Mouse (Mus musculus) kidney, embryonic 16.5 days (tissue): ENCODE results near the gene Zg16. TPM values are rescaled to one million over a fixed set of nuclear protein-coding genes. Genes with fewer than 3 reads are reported as not detected.
"Not testable (repeated sequence)": the region's sequence is repeated elsewhere in the genome, so short reads cannot be mapped to it uniquely, and the experiment has no call there.

ENCODE experiments used
- ATAC-seq: fragments of 200-750 bp; cut with Nextera tagmentation; 2 replicates; pipeline ENCODE4 v1.8.0; 2017; ENCODE audit warnings: moderate TSS enrichment; ENCODE audit not compliant: low FRiP score, low TSS enrichment
- H3K27ac ChIP-seq: fragments of 300-500 bp; sonication (generic); 2 replicates; pipeline ENCODE4 v1.5.1; 2014; ENCODE audit warnings: low read length
- H3K27me3 ChIP-seq: fragments of 300-500 bp; sonication (generic); 2 replicates; pipeline ENCODE4 v1.6.1; 2014; ENCODE audit warnings: low read length, control low read depth, mixed read lengths; ENCODE audit not compliant: insufficient read depth
- H3K36me3 ChIP-seq: fragments of 300-500 bp; sonication (generic); 2 replicates; pipeline ENCODE4 v1.6.1; 2014; ENCODE audit warnings: low read length, control low read depth, mixed read lengths; ENCODE audit not compliant: insufficient read depth
- H3K4me1 ChIP-seq: fragments of 300-500 bp; sonication (generic); 2 replicates; pipeline ENCODE4 v1.6.1; 2014; ENCODE audit warnings: low read length, control low read depth, mixed read lengths; ENCODE audit not compliant: insufficient read depth
- H3K4me2 ChIP-seq: fragments of 300-500 bp; sonication (generic); replicated peaks from 2 replicates; pipeline ENCODE4 v1.6.1; 2014; ENCODE audit warnings: low read depth, low read length
- H3K4me3 ChIP-seq: fragments of 300-500 bp; sonication (generic); 2 replicates; pipeline ENCODE4 v1.5.1; 2014; ENCODE audit warnings: mild to moderate bottlenecking, low read length
- H3K9ac ChIP-seq: fragments of 300-500 bp; sonication (generic); replicated peaks from 2 replicates; pipeline ENCODE4 v1.6.1; 2014; ENCODE audit warnings: low read length
- H3K9me3 ChIP-seq: fragments of 300-500 bp; sonication (generic); 2 replicates; pipeline ENCODE4 v1.6.1; 2016; ENCODE audit warnings: low read length, control low read depth
- WGBS: fragments of 180-500 bp; shearing (Covaris S2); extraction: QIAGEN DNeasy Blood & Tissue Kit; methylation state at CpG from one replicate; pipeline ENCODE4 v1.1.7; 2014; 5-methylcytosine and 5-hydroxymethylcytosine counted together
- polyA plus RNA-seq: library from polyadenylated mRNA; unstranded; fragments of >200 nt; fragmentation: Nextera tagmentation; extraction: Ambion mirVana; gene quantifications from 2 replicates; pipeline ENCODE4 v1.2.1, GENCODE M21; 2015

Zg16 gene
- polyA plus RNA-seq, 1 experiment from 2014 or later: not detected

- ATAC-seq: peak; percentile 76
- Histone ChIP-seq H3K27ac (peak within 1 kb of the TSS; percentile 70; the same call in 1 of the 2 replicates), H3K4me1 (peaks cover 15% of the 10 kb centered on the region; the same call in 1 of the 2 replicates), H3K9ac (peak within 1 kb of the TSS; percentile 36), H3K9me3 (no peaks in the 10 kb centered on the region), H3K4me3 (peak within 1 kb of the TSS; percentile 23), H3K4me2 (peak within 1 kb of the TSS; percentile 40), H3K27me3 (no peaks in the 10 kb centered on the region), H3K36me3 (no peaks in the 10 kb centered on the region)
- 58% methylated on average over 16 of the region's 16 CpGs for WGBS
Observed at GRCm38 (mm10) chr7:127091114-127091896, 4.2 kb upstream of the Zg16 start, which contains the start of gene AI467606. AI467606 (plus strand) TSS chr7:127091359.

DNA sequence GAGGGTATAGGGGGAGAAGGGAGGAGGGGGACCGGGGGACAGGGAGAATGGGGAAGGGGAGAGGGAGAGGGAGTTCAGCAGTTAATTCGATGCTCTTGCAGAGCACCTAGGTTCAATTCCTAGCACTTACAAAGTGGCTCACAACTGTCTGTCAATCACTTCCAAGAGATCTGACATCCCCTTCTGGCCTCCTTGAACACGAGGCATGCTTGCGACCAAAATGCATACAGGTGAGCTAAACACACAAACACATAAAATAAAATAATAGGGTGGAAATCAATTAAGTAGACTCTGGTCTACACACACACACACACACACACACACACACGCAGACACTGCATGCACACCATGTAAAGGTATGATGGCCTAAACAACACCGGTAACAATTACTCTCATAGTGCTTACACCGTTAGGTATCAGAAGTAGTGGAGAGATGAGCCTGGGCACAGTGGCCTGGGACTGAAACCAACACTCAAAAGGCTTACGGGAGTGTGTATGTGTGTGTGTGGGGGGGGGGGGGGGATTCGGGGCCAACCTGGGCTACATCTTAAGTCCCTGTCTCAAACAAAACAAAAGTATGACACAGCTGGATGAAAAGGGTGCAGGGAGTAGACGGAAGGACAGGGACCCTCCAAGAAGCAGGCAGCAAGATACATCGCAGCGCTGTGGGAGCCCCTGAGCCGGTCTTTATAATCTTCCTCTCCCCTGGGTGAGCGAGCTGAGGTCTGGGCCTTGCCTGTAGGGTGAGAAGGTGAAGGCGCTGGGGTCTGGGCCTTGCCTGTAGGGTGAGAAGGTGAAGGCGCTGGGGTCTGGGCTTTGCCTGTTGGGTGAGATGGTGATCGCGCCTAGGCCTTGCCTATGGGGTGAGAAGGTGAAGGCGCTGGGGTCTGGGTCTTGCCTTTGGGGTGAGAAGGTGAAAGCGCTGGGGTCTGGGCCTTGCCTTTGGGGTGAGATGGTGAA lies 3.3 kb upstream of the Zg16 start:
- Histone ChIP-seq H3K4me3 (no peak overlapping the region), H3K9ac (no peak overlapping the region)

GRCm38 (mm10) chr7:127088901-127089845 lies 2.0 kb upstream of the Zg16 start:
- Histone ChIP-seq H3K27ac (no peak overlapping the region), H3K4me1 (peaks cover 15% of the 10 kb centered on the region; the same call in 1 of the 2 replicates), H3K4me3 (peak overlapping the region; percentile 21; the same call in 1 of the 2 replicates), H3K4me2 (peak overlapping the region; percentile 44), H3K27me3 (no peaks in the 10 kb centered on the region), H3K9ac (peak overlapping the region; percentile 51), H3K9me3 (no peaks in the 10 kb centered on the region), H3K36me3 (no peaks in the 10 kb centered on the region)
- WGBS: 24% methylated on average over 27 of the region's 27 CpGs
- no peak for ATAC-seq

More for the DNA sequence above, 3.3 kb upstream of the Zg16 start:
- H3K36me3 ChIP-seq: no peaks in the 10 kb centered on the region
- 0 out of 2 replicates have a peak, but pooled peaks have one; percentile 17 for ATAC-seq
- WGBS: 83% methylated on average over 20 of the region's 20 CpGs
- H3K27me3 ChIP-seq: no peaks in the 10 kb centered on the region
- H3K4me2 ChIP-seq: no peak overlapping the region
- no peaks in the 10 kb centered on the region for H3K9me3 ChIP-seq
- no peak overlapping the region for H3K27ac ChIP-seq
- peaks cover 15% of the 10 kb centered on the region; the same call in 1 of the 2 replicates for H3K4me1 ChIP-seq

- Histone ChIP-seq H3K4me1 (peaks cover 15% of the 10 kb centered on the region; the same call in 1 of the 2 replicates), H3K4me2 (no peak overlapping the region), H3K27me3 (no peaks in the 10 kb centered on the region), H3K9me3 (no peaks in the 10 kb centered on the region), H3K4me3 (no peak overlapping the region), H3K36me3 (no peaks in the 10 kb centered on the region), H3K27ac (no peak overlapping the region), H3K9ac (no peak overlapping the region)
- 85% methylated on average over 3 of the region's 3 CpGs for WGBS
- no peak for ATAC-seq
Observed at GRCm38 (mm10) chr7:127088083-127088482, 955 bp upstream of the Zg16 start.

GRCm38 (mm10) chr7:127085751-127086150 lies 1.4 kb downstream of the Zg16 start:
- not testable (repeated sequence) for H3K27ac ChIP-seq, H3K36me3 ChIP-seq, H3K9me3 ChIP-seq, H3K4me2 ChIP-seq, ATAC-seq, H3K9ac ChIP-seq, H3K4me1 ChIP-seq, H3K4me3 ChIP-seq, H3K27me3 ChIP-seq
- WGBS: 39% methylated on average over 6 of the region's 6 CpGs

DNA sequence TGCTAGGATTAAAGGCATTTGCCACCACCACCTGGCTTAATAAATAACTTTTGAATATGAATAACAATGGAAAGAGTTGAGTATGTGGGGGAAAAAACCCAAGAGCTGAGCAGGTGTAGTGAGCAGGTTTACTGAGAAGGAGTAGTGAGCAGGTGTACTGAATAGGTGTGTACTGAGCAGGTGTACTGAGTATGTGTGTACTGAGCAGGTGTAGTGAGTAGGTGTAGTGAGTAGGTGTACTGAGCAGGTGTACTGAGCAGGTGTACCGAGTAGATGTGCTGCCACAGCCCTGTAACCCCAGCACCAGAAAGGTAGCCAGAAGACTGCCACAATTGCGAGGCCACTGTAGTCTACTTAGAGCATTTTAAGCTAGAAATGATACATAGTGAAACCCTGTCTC lies 2.3 kb downstream of the Zg16 start:
- ATAC-seq: no peak
- Histone ChIP-seq H3K27me3 (no peaks in the 10 kb centered on the region), H3K36me3 (no peaks in the 10 kb centered on the region), H3K4me1 (peaks cover 3% of the 10 kb centered on the region; the same call in 1 of the 2 replicates), H3K9me3 (no peaks in the 10 kb centered on the region), H3K9ac (no peak overlapping the region), H3K27ac (no peak overlapping the region), H3K4me3 (no peak overlapping the region), H3K4me2 (no peak overlapping the region)
- WGBS: 82% methylated on average over 2 of the region's 2 CpGs

DNA sequence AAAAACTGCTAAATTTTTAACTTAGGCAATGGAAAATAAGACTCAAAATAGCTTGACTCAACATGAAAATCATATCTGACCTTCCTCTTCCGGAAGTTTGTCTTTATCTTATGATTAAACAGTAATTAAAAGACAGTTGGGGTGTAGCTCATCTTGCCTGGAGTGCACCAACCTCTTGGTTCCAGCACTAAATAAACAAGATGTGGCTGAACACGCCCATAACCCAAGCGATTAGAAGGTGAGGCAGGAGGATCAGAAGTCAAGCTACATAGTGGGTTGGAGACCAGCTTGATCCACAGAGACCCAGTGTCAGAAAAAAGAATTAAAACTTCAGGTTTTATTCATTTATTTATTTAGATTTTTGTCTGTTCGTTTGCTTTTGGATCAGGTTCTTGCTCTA lies 3.4 kb downstream of the Zg16 start:
- Histone ChIP-seq H3K9ac (no peak overlapping the region), H3K27ac (no peak overlapping the region), H3K27me3 (no peaks in the 10 kb centered on the region), H3K9me3 (no peaks in the 10 kb centered on the region), H3K4me3 (no peak overlapping the region), H3K4me2 (no peak overlapping the region), H3K4me1 (peaks cover under 1% of the 10 kb centered on the region; the same call in 1 of the 2 replicates), H3K36me3 (no peaks in the 10 kb centered on the region)
- no peak for ATAC-seq
- 77% methylated on average over 4 of the region's 4 CpGs for WGBS

DNA sequence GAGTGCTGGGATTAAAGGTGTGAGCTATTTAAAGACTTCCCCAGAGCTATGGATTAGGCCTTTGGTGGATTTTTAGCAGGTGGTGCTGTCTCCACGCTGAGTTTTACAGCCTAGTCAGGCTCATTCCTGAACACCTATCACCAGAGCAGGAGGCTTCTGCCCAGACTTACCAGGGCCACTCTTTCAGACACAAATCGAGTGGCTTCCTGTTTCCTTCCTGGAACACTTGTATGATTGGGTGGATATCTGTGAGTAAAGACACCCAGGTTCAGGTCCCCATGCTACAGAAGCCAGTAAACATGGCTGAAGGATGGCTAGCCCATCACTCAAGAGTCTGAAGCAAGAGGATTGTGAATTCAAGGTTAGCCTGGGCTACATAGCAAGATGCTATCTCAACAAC lies 4.1 kb downstream of the Zg16 start:
- Histone ChIP-seq H3K9me3 (no peaks in the 10 kb centered on the region), H3K27me3 (no peaks in the 10 kb centered on the region), H3K4me3 (no peak overlapping the region), H3K4me1 (no peaks in the 10 kb centered on the region), H3K9ac (no peak overlapping the region), H3K4me2 (no peak overlapping the region), H3K36me3 (no peaks in the 10 kb centered on the region), H3K27ac (no peak overlapping the region)
- ATAC-seq: no peak
- 55% methylated on average over 2 of the region's 2 CpGs for WGBS

DNA sequence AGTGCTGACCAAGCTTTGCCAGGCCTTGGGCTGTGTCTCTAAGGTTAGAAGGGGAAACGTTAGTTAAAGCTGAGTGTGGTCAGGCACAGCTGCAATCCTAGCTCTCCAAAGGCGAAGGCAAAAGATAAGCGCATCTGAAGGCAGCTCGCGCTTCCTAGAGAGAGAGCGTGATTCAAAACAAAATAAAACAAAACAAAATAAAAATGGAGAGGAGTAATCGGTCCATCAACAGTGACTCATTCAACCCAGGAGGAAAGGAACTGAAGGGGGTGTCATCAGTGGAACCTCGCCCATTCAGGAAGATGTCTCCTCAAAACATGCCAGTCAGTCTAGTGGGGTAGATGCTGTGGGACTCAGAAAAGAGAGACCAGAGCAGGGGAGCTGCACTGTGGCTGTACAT lies 4.9 kb downstream of the Zg16 start:
- ATAC-seq: no peak
- Histone ChIP-seq H3K9me3 (no peaks in the 10 kb centered on the region), H3K4me3 (no peak overlapping the region), H3K4me2 (no peak overlapping the region), H3K27me3 (no peaks in the 10 kb centered on the region), H3K4me1 (no peaks in the 10 kb centered on the region), H3K36me3 (no peaks in the 10 kb centered on the region), H3K9ac (no peak overlapping the region), H3K27ac (no peak overlapping the region)
- WGBS: 83% methylated on average over 8 of the region's 8 CpGs
